Mouse (Mus musculus) kidney, postnatal 0 days (tissue): ENCODE results near the gene Rgl1. TPM values are rescaled to one million over a fixed set of nuclear protein-coding genes. Genes with fewer than 3 reads are reported as not detected.
A peak's percentile ranks its signal among the peaks of the same experiment; 100 is the strongest.

ENCODE experiments used
- ATAC-seq: fragments of 200-750 bp; cut with Nextera tagmentation; replicated peaks from 2 replicates; pipeline ENCODE4 v1.8.0; 2017; ENCODE audit warnings: low read depth, moderate number of reproducible peaks, moderate TSS enrichment, moderate library complexity; ENCODE audit not compliant: low FRiP score
- DNase-seq: peaks from one replicate; pipeline ENCODE4 v3.0.0-alpha.2; 2016; ENCODE audit warnings: low spot score
- H3K27ac ChIP-seq: fragments of 300-500 bp; sonication (generic); 2 replicates; pipeline ENCODE4 v1.5.1; 2014; ENCODE audit warnings: mild to moderate bottlenecking
- H3K27me3 ChIP-seq: fragments of 300-500 bp; sonication (generic); 2 replicates; pipeline ENCODE4 v1.6.1; 2014; ENCODE audit warnings: low read length, mixed read lengths; ENCODE audit not compliant: insufficient read depth
- H3K36me3 ChIP-seq: fragments of 300-500 bp; sonication (generic); 2 replicates; pipeline ENCODE4 v1.6.1; 2014; ENCODE audit warnings: low read length, mixed read lengths; ENCODE audit not compliant: insufficient read depth
- H3K4me1 ChIP-seq: fragments of 300-500 bp; sonication (generic); replicated peaks from 2 replicates; pipeline ENCODE4 v1.6.1; 2014; ENCODE audit warnings: antibody characterized with exemption, low read length, mixed read lengths; ENCODE audit not compliant: insufficient read depth
- H3K4me2 ChIP-seq: fragments of 300-500 bp; sonication (generic); 2 replicates; pipeline ENCODE4 v1.6.1; 2014; ENCODE audit warnings: mild to moderate bottlenecking, low read length, moderate library complexity, mixed read lengths
- H3K4me3 ChIP-seq: fragments of 300-500 bp; sonication (generic); replicated peaks from 2 replicates; pipeline ENCODE4 v1.5.1; 2014; ENCODE audit warnings: low read depth, low read length
- H3K9ac ChIP-seq: fragments of 300-500 bp; sonication (generic); 2 replicates; pipeline ENCODE4 v1.6.1; 2014; ENCODE audit warnings: low read depth, low read length
- H3K9me3 ChIP-seq: fragments of 300-500 bp; sonication (generic); replicated peaks from 2 replicates; pipeline ENCODE4 v1.6.1; 2016; ENCODE audit warnings: low read length, inconsistent platforms, mixed read lengths
- CTCF ChIP-seq: IDR thresholded peaks from 2 replicates; pipeline ENCODE4 v1.5.1; 2016; ENCODE audit warnings: antibody characterized with exemption, low read depth, mild to moderate bottlenecking, moderate library complexity
- WGBS: fragments of 180-500 bp; shearing (Covaris S2); extraction: QIAGEN DNeasy Blood & Tissue Kit; methylation state at CpG from one replicate; pipeline ENCODE4 v1.1.7; 2014; 5-methylcytosine and 5-hydroxymethylcytosine counted together
- polyA plus RNA-seq: library from polyadenylated mRNA; unstranded; fragments of >200 nt; fragmentation: Nextera tagmentation; extraction: Ambion mirVana; gene quantifications from 2 replicates; pipeline ENCODE4 v1.2.1, GENCODE M21; 2015

The Rgl1 gene
- polyA plus RNA-seq, 1 experiment from 2014 or later = 59.4 TPM

DNA sequence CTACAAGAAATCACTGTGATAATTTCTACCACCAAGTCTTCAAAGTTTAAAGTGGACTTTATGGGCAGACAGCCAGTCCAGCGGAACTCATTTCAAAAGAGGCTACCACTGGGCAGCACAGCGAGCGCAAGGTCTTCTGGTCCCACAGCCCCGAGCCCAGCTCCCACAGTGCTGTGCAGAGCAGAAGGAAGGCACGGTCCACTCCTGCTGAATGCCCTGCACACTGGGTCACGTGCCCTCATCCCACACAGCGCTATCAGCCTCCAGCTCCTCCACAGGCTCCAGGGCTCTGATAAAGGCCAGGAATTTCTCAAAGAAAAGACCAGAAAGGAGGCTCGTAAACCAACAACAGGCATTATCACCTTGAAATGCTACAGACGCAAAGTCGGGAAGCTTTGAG lies 156.6 kb downstream of the Rgl1 start:
- H3K9me3 ChIP-seq = no peaks in the 10 kb centered on the region
- H3K27me3 ChIP-seq = no peaks in the 10 kb centered on the region
- H3K4me2 ChIP-seq = no peak overlapping the region
- no peak for TF ChIP-seq CTCF
- H3K4me3 ChIP-seq = no peak overlapping the region
- H3K4me1 ChIP-seq = peaks cover 41% of the 10 kb centered on the region
- peak overlapping the region; percentile 62; the same call in 1 of the 2 replicates for H3K27ac ChIP-seq
- 65% methylated on average over 10 of the region's 10 CpGs for WGBS
- DNase-seq (no peak), ATAC-seq (0 out of 2 replicates have a peak, but pooled peaks have one; percentile 27)
- no peak overlapping the region for H3K9ac ChIP-seq
- H3K36me3 ChIP-seq = peaks cover 7% of the 10 kb centered on the region; the same call in 1 of the 2 replicates

DNA sequence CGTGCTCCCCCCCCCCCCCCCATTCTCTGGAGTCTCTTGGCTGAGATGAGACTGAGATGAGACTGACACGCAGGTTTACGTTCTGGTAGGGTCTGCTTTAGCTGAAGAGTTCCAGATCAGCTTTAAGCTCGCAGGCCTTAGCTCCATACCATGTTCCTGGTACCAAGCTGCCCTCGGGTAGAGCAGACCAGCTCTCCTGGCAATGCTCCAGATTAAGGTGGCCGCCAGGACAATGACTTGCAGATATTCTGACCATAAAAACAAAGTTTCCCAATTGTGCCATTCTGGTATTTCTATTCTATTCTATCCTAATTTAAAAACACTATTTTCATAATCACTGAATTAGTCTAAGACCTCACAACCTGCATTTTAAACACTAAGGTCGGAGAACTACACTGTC lies 157.1 kb downstream of the Rgl1 start:
- WGBS = 65% methylated on average over 7 of the region's 7 CpGs
- Histone ChIP-seq H3K27ac (0 out of 2 replicates have a peak overlapping the region, but pooled peaks have one; percentile 31), H3K4me1 (peaks cover 36% of the 10 kb centered on the region)

DNA sequence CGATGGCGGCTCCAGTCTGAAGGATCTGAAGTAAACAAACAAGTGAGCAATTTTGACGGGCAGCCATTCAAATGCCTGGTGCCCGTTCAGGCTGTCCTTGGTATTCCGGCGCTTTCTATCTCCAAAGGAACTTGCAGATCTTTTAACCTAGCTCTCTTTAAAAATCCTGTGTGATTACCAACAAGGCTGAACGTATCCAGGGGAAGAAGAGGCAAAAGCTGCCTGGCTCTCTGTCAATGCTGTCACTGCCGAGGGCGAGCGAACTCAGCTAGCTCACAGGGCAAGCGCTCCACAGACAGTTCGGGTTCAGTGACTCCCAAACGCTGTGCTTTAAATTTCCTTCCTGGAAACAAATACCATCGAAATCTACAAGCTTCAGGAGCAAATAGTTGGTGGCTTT lies 158.4 kb downstream of the Rgl1 start:
- Histone ChIP-seq H3K27ac (peak overlapping the region; percentile 54), H3K9me3 (no peaks in the 10 kb centered on the region), H3K27me3 (no peaks in the 10 kb centered on the region), H3K4me2 (peak overlapping the region; percentile 43), H3K9ac (0 out of 2 replicates have a peak overlapping the region, but pooled peaks have one; percentile 18), H3K36me3 (peaks cover 7% of the 10 kb centered on the region; the same call in 1 of the 2 replicates), H3K4me3 (no peak overlapping the region), H3K4me1 (peaks cover 27% of the 10 kb centered on the region)
- ATAC-seq (no peak), DNase-seq (peak; percentile 63)
- no peak for TF ChIP-seq CTCF
- WGBS = 40% methylated on average over 14 of the region's 14 CpGs

More for the DNA sequence above, 157.1 kb downstream of the Rgl1 start:
- Histone ChIP-seq H3K36me3 (peaks cover 7% of the 10 kb centered on the region; the same call in 1 of the 2 replicates), H3K27me3 (no peaks in the 10 kb centered on the region), H3K4me2 (no peak overlapping the region), H3K9ac (no peak overlapping the region), H3K9me3 (no peaks in the 10 kb centered on the region), H3K4me3 (no peak overlapping the region)
- DNase-seq (no peak), ATAC-seq (no peak)
- no peak for TF ChIP-seq CTCF

DNA sequence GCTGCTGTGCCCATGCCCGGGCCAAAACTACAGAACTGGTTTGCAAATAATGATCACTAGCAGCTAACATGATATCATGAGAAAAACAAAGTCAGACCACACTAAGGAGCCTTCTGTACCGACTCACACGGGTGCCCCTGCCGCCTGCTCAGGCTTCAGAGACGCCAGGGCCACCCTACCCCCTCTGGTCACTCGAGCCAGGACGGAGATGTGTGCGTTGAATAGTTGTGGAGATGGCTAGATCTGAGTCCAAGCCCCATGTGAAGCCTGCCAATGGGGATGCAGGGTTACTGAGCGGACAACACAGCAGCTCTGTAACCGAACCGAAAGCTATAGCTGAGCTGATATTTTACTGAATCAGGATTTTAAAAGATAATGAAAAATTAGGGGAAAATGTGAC lies 159.4 kb downstream of the Rgl1 start:
- H3K36me3 ChIP-seq = peaks cover 2% of the 10 kb centered on the region; the same call in 1 of the 2 replicates
- H3K9ac ChIP-seq = no peak overlapping the region
- no peak overlapping the region for H3K27ac ChIP-seq
- no peak for TF ChIP-seq CTCF
- peaks cover 21% of the 10 kb centered on the region for H3K4me1 ChIP-seq
- WGBS = 81% methylated on average over 11 of the region's 11 CpGs
- ATAC-seq = no peak
- no peaks in the 10 kb centered on the region for H3K9me3 ChIP-seq
- no peak for DNase-seq
- H3K27me3 ChIP-seq = no peaks in the 10 kb centered on the region
- H3K4me3 ChIP-seq = no peak overlapping the region
- no peak overlapping the region for H3K4me2 ChIP-seq

DNA sequence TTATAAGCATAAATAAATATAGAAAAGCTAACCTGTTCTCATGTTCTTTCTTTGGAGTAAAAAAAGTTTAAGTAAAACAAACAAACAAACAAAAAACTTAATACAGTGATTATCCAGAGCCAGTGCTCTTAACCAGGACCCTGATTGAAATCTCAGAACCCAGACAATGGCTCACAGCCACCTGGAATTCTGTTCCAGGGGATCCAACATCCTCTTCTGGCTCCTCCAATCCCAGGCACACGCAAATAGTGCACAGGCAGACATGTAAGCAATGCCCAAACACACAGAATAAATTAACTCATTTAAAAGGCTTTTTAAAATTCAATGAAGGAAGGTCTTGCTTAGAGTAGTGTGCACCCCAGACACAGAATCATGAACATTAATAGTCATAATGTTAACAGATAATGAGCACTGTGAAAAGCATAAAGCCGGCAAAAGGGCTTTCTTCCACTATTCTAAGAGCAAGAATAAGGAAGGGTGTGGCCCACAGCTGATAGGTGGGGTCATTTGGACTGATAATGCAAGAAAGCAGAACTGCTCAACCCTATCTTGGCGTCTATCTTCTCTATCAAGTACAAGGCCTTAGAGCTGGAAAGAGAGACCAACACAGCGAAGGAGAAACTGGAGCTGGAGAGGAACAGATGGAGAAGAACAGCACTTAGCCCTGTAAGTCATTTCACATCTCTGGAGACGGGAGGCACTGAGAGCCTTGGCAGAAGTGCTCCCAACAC lies 160.1 kb downstream of the Rgl1 start:
- TF ChIP-seq CTCF = no peak
- Histone ChIP-seq H3K4me2 (no peak overlapping the region), H3K4me1 (peaks cover 21% of the 10 kb centered on the region), H3K27me3 (no peaks in the 10 kb centered on the region), H3K27ac (no peak overlapping the region), H3K4me3 (no peak overlapping the region), H3K9me3 (no peaks in the 10 kb centered on the region), H3K36me3 (0 out of 2 replicates have a peak, but pooled peaks cover 2% of the 10 kb centered on the region), H3K9ac (no peak overlapping the region)
- ATAC-seq = no peak
- WGBS = 82% methylated on average over 5 of the region's 5 CpGs
- DNase-seq = no peak

DNA sequence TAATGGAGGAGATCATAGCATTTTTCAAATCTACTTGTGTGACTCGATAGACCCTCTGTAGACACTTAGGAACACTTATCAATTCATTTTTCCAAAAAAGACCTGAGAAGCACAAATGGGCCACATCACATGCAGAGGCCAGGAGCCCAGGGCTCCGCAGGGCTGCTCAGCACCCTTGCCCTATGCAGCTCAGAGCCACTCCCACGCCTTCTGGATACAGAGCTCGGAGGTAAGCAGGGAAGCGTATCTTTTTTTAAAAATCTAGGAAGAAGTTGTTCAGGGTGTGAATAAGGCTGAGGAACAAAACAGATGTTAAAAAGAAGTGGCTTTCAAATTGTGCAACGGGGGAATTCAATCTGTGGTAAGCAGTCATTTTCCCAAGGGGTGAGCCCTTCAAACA lies 162.0 kb downstream of the Rgl1 start:
- no peaks in the 10 kb centered on the region for H3K27me3 ChIP-seq
- WGBS = 50% methylated on average over 6 of the region's 6 CpGs
- H3K27ac ChIP-seq = no peak overlapping the region
- no peak for TF ChIP-seq CTCF
- no peak overlapping the region for H3K4me3 ChIP-seq
- peaks cover 13% of the 10 kb centered on the region for H3K4me1 ChIP-seq
- H3K9me3 ChIP-seq = no peaks in the 10 kb centered on the region
- DNase-seq (no peak), ATAC-seq (no peak)
- H3K4me2 ChIP-seq = no peak overlapping the region
- 0 out of 2 replicates have a peak, but pooled peaks cover 2% of the 10 kb centered on the region for H3K36me3 ChIP-seq
- H3K9ac ChIP-seq = no peak overlapping the region
